Mouse (Mus musculus) midbrain, embryonic 10.5 days (tissue): Measurements from ENCODE around the gene Bicral. TPM values are rescaled to one million over a fixed set of nuclear protein-coding genes. Genes with fewer than 3 reads are reported as not detected.
A peak's percentile ranks its signal among the peaks of the same experiment; 100 is the strongest.

Source experiments
- DNase-seq: peaks from one replicate; pipeline ENCODE4 v3.0.0-alpha.2; 2017; ENCODE audit warnings: low spot score
- H3K27ac ChIP-seq: fragments of 300-500 bp; sonication (generic); replicated peaks from 2 replicates; pipeline ENCODE4 v1.5.1; 2016; ENCODE audit warnings: mild to moderate bottlenecking
- H3K27me3 ChIP-seq: fragments of 300-500 bp; sonication (generic); 2 replicates; pipeline ENCODE4 v1.6.1; 2016; ENCODE audit warnings: low read depth, mild to moderate bottlenecking; ENCODE audit not compliant: poor library complexity, severe bottlenecking
- H3K36me3 ChIP-seq: fragments of 300-500 bp; sonication (generic); 2 replicates; pipeline ENCODE4 v1.6.1; 2016; ENCODE audit warnings: mild to moderate bottlenecking, moderate library complexity
- H3K4me1 ChIP-seq: fragments of 300-500 bp; sonication (generic); 2 replicates; pipeline ENCODE4 v1.6.1; 2016
- H3K4me3 ChIP-seq: fragments of 300-500 bp; sonication (generic); 2 replicates; pipeline ENCODE4 v1.5.1; 2016; ENCODE audit warnings: mild to moderate bottlenecking, moderate library complexity
- H3K9me3 ChIP-seq: fragments of 300-500 bp; sonication (generic); replicated peaks from 2 replicates; pipeline ENCODE4 v1.6.1; 2016; ENCODE audit warnings: mild to moderate bottlenecking
- WGBS: fragments of 180-500 bp; shearing (Covaris S2); methylation state at CpG from one replicate; pipeline ENCODE4 v1.1.7; 2016; 5-methylcytosine and 5-hydroxymethylcytosine counted together
- polyA plus RNA-seq: library from polyadenylated mRNA; unstranded; fragments of >200 nt; fragmentation: Nextera tagmentation; extraction: Ambion mirVana; gene quantifications from 2 replicates; pipeline ENCODE4 v1.2.1, GENCODE M21; 2016

Gene Bicral
- polyA plus RNA-seq, 1 experiment from 2014 or later: 3.1 TPM

GRCm38 (mm10) chr17:46751056-46751793, 107.1 kb downstream of the Bicral start:
- H3K27ac ChIP-seq: peak overlapping the region; percentile 87
- peaks cover 29% of the 10 kb centered on the region for H3K36me3 ChIP-seq
- peaks cover 22% of the 10 kb centered on the region for H3K4me1 ChIP-seq
- DNase-seq: no peak
- H3K27me3 ChIP-seq: no peaks in the 10 kb centered on the region
- peak overlapping the region; percentile 71 for H3K4me3 ChIP-seq
- no peaks in the 10 kb centered on the region for H3K9me3 ChIP-seq
- WGBS: 32% methylated on average over 16 of the region's 16 CpGs

GRCm38 (mm10) chr17:46750580-46750979, 107.7 kb downstream of the Bicral start:
- H3K27me3 ChIP-seq: no peaks in the 10 kb centered on the region
- WGBS: 97% methylated on average over 4 of the region's 4 CpGs
- peak overlapping the region; percentile 87; the same call in 1 of the 2 replicates for H3K27ac ChIP-seq
- H3K4me1 ChIP-seq: peaks cover 20% of the 10 kb centered on the region
- DNase-seq: no peak
- H3K36me3 ChIP-seq: peaks cover 35% of the 10 kb centered on the region
- H3K9me3 ChIP-seq: no peaks in the 10 kb centered on the region
- H3K4me3 ChIP-seq: peak overlapping the region; percentile 71

- no peak for DNase-seq
- no peak overlapping the region for H3K27ac ChIP-seq
- peaks cover 20% of the 10 kb centered on the region for H3K4me1 ChIP-seq
- H3K9me3 ChIP-seq: no peaks in the 10 kb centered on the region
- no peak overlapping the region for H3K4me3 ChIP-seq
- no peaks in the 10 kb centered on the region for H3K27me3 ChIP-seq
- peaks cover 48% of the 10 kb centered on the region for H3K36me3 ChIP-seq
- WGBS: 95% methylated on average over 5 of the region's 5 CpGs
Measured at GRCm38 (mm10) chr17:46749282-46749681, 109.0 kb downstream of the Bicral start.

Other genes starting within 250 kb of the Bicral start
- 65.3 and 68.4 TPM in 2 replicates for gene Ptk7, start 229.0 kb downstream of the Bicral start, polyA plus RNA-seq
- 33.0 and 40.3 TPM in 2 replicates for gene Klc4, start 212.5 kb downstream of the Bicral start, polyA plus RNA-seq
- 126 and 129 TPM in 2 replicates for gene Mrpl2, start 212.3 kb downstream of the Bicral start, polyA plus RNA-seq
- gene Cul7, start 208.1 kb downstream of the Bicral start, polyA plus RNA-seq: 37.4 and 45.1 TPM in 2 replicates
- gene Rrp36, start 184.1 kb downstream of the Bicral start, polyA plus RNA-seq: 69.4 and 69.6 TPM in 2 replicates
- 178 and 180 TPM in 2 replicates for gene Mea1, start 179.7 kb downstream of the Bicral start, polyA plus RNA-seq
- 126 and 128 TPM in 2 replicates for gene Klhdc3, start 177.6 kb downstream of the Bicral start, polyA plus RNA-seq
- 140 and 146 TPM in 2 replicates for gene Ppp2r5d, start 153.4 kb downstream of the Bicral start, polyA plus RNA-seq
- 20.5 and 20.8 TPM in 2 replicates for gene Pex6, start 147.0 kb downstream of the Bicral start, polyA plus RNA-seq
- gene Gnmt, start 129.3 kb downstream of the Bicral start, polyA plus RNA-seq: 0.35 and 0.62 TPM in 2 replicates
- 69.5 and 75.0 TPM in 2 replicates for gene Cnpy3, start 106.3 kb downstream of the Bicral start, polyA plus RNA-seq
- gene Ptcra, start 94.8 kb downstream of the Bicral start, polyA plus RNA-seq: 0.53 and 0.55 TPM in 2 replicates
- 63.2 and 65.2 TPM in 2 replicates for gene 2310039H08Rik, start 85.8 kb downstream of the Bicral start, polyA plus RNA-seq
- gene Rpl7l1, start 75.8 kb downstream of the Bicral start, polyA plus RNA-seq: 197 and 219 TPM in 2 replicates
- gene Tbcc, start 32.2 kb upstream of the Bicral start, polyA plus RNA-seq: 55.9 and 57.7 TPM in 2 replicates
- not detected in 2 replicates for gene Prph2, start 52.0 kb upstream of the Bicral start, polyA plus RNA-seq
- 15.5 and 16.5 TPM in 2 replicates for gene Ubr2, start 152.1 kb upstream of the Bicral start, polyA plus RNA-seq